Mouse (Mus musculus) T-helper 17 cell (primary cell): ENCODE data around the gene Clmp.
"Not testable (repeated sequence)": the region's sequence is repeated elsewhere in the genome, so short reads cannot be mapped to it uniquely, and the experiment has no call there.

ENCODE experiments used
- in situ Hi-C, 2 experiments: fragments of 300-600 bp; cut with MboI, MseI; formaldehyde crosslinking; loops; 1 replicate in 1 of 2; 2 replicates in 1 of 2; pipeline ENCODE4 v1.15.1; 2025; ENCODE audit warnings: high pct_unique_total_duplicates in 2 of 2

The Clmp gene

DNA sequence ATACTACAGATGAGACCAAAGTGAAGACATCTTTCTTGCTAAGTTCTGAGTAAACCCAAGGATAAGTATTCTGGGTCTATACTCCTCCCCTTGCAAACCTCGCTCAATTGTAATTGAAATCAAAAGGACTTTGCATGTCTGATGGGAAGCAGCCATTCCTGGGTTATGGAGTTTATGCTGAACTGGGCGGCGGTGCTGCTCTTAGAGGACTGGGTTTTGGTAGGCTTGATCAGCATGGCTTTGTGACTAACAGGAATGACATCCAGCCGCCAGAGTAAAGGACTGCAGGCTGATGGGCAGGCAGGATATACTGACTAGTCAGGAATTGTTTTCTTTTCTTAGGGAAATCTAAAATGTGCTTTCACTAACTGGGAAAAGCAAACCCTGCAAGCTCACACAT, 82.2 kb downstream of the Clmp start:
- in situ Hi-C loops = no loop called here

DNA sequence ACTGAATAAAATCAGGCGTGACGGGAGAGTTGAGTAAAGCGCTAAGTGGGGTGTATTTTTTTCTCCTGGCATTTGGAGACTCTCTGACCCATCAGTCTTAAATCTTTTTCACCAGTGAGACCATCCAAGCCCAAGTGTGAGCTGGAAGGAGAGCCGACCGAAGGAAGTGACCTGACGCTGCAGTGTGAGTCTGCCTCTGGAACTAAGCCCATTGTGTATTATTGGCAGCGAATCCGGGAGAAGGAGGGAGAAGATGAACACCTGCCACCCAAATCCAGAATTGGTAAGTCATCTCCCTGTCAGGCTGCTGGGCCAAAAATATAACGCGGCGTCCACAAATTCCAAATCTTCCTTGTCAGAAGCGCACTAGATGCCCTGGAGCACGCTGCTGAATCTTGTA, 86.5 kb downstream of the Clmp start:
- in situ Hi-C loops = no loop called here

DNA sequence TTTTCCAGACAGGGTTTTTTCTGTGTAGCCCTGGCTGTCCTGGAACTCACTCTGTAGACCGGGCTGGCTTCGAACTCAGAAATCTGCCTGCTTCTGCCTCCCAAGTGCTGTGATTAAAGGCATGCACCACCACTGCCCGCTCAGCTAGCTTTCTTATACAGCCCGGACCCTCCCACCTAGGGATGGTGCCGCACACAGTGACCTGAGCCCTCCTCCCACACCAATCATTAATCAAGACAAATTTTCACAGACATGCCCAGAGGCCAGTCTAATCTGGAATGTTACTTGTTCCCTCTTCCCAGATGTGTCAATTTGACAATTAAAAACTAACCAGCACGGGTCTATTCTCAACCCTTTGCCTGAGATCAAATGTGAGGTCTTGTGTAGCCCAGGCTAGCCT, 87.4 kb downstream of the Clmp start:
- in situ Hi-C loops = not testable (repeated sequence)

DNA sequence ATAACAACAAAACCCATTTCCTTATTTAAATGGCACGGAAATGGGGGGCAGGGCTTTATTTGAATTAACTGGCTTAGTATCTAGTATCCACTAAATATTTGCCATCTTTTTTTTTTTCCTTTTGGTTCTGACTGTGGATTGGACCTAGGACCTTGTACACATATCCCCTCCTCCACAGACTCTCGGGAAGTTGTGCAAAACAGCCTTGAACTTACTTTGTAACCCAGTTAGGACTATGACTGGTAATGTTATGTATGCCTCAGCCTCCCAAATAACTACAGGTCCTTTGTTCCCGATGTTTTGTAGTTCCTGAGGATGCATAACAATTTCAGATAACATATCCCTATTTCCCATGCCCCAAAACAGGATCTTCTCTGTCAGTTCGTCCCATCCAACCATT, 88.1 kb downstream of the Clmp start:
- in situ Hi-C loops = no loop called here

DNA sequence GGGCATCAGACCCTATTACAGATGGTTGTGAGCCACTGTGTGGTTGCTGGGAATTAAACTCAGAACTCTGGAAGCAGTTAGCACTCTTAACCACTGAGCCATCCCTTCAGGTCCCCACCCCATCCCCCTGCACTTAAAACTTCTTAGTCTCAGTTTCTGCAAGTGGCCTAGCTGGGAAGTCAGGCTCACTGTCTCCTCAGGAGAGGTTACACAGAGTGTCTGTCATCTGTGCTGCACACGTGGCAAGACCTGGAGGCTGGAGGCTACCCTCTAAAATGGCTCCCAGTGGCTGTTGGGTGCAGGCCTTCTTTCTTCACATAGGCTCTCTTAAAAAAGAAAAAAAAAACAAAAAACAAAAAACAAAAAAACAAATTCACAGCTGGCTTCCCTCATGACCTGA, 90.3 kb downstream of the Clmp start:
- in situ Hi-C loops = no loop called here

DNA sequence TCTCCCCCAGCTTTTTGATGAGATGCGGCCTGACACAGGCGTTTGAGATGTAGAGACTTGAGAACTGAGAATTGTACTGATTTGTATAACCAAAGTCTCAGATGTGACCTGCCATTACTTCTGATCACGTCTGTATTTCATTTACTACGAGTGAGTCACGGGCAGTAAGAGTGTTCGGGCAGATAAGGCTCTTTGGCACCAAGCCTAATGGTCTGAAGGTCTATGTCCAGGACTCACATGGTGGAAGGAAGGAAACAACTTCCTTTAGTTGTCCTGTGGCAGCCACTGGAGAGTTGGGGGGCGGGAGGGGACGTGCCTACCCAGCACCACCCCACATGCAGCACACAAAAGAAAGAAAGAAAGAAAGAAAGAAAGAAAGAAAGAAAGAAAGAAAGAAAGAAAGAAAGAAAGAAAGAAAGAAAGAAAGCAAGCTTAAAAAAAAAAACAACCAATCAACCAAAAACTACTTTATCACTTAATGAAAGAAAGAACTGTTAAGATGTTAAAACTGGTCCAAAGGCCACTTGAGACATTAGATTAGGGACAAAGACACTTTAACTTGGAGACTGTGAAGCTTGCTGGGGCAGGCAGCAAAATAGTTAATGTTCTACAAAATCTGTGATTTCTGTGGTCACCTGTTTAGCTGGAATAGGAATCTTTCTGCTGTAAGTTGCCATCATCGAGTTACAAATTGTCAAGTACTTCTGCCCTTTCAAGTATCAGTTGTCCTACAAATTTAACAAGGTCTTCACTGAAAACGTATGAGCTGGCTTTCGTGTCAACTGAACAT, 90.9 kb downstream of the Clmp start:
- in situ Hi-C loops = no loop called here

DNA sequence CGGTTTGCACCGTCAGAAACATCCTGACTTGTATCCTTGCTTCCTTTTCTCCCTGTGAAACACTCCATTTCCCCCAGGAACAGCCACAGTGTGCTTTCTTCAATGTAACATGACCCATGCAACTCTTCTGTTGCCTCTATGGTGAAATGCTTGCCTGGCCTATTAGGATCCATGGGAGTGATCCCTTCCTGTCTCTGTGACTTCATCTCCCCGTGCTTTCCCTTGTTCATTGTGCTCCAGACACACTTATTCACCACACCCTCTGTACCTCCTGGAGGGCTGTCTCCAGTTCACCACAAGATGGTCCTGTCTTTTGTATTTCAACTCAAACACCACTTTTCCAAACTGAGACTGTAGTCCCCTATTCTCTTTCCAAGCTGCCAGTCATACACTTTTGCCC, 94.3 kb downstream of the Clmp start:
- in situ Hi-C loops = no loop called here

DNA sequence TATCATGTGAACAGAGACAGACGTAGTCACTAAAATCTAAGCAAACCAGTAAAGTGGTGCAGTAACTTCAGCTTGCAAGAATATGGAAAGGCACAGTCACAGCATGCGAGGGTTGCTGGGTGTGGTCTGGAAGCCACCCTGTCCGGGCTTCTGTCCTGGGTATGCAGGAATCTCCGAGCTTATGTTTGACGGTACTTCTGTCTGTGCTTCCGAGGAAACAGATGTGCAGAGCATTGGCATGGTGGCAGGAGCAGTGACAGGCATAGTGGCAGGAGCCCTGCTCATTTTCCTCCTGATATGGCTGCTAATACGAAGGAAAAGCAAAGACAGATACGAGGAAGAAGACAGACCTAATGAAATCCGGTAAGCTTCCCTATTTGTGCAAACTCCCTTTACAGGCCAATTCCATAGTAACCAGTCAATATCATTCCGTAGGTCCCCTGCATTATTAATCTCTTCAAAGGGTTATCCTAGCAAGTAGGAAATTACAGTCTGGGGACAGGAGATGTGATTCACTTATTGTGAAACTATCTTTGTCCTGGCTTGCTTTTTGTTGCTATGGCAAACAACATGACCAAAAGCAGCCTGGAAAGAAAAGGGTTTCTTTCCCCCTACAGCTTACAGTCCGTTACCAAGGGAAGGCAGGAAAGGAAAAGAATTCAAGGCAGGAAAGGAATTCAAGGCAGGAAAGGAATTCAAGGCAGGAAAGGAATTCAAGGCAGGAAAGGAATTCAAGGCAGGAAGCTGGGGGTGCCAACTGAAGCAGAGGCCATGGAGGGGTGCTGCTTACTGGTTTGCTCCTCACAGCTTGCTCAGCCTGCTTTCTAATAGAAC, 95.3 kb downstream of the Clmp start:
- in situ Hi-C loops = no loop called here

DNA sequence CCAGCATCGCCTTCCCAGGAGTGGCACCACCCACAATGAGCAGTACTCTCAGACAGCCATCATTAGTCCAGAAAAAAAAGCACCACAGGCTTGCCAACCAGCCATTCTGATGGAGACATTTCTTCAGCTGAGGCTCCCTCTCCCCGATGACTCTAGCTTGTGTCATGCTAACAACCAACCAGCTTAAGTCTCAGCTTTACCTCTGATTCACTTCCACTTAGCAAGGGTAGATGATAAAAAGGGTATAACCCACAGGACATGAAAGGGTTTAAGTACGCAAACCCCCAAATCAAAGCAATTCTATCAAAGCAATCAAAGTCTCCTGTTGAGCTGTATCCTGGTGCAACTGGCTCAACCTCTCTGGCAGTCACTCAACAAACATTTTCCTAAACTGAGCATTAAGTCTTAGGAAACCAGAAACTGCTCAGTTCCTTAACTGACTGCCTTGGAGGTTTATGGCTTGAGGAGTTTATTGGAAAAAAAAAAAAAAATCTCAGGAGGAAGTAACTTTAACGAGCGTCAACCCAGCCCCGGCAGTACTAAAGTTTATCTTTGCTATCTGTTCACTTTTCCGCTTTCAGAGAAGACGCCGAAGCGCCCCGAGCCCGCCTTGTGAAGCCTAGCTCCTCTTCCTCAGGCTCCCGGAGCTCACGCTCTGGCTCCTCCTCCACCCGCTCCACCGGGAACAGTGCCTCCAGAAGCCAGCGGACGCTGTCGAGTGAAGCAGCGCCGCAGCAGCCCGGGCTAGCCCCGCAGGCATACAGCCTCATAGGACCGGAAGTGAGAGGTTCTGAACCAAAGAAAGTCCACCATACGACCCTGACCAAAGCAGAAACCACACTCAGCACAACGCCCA, 96.2 kb downstream of the Clmp start:
- in situ Hi-C loops = no loop called here

DNA sequence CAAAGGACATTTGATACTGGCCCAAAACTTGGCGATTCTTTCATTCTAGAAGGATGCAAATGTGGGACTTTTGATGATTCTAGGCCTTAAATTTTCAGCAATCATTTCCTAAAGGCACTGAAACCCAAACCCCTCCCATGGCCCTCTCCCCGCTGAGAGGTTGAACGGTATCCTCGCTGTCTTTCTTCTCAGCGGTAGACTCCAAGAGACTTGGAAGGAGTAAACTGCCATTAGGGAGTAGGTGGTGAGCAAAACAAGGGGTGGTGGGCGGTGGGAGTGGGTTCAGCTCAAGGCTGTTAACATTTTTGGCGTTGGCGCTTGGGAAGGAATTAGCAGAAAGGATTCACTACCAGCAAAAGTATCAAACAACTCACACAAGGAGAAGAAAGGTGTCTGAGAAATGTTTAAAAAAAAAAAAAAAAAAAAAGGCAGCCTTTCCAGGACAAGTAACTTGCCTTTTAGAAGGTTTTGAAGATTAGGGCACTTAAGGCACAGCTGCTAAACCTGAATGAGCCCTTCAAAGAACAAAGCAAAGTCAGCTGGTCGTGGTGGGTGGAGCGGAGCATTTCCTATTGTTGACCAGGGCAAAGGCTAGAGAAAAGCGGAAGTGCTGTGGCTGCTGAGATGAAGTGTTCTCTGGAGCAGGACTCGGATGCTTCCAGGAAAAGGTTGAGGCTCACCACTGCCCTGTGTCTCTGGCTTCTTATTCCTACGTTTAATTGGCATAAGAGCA, 98.0 kb downstream of the Clmp start:
- in situ Hi-C loops = no loop called here

DNA sequence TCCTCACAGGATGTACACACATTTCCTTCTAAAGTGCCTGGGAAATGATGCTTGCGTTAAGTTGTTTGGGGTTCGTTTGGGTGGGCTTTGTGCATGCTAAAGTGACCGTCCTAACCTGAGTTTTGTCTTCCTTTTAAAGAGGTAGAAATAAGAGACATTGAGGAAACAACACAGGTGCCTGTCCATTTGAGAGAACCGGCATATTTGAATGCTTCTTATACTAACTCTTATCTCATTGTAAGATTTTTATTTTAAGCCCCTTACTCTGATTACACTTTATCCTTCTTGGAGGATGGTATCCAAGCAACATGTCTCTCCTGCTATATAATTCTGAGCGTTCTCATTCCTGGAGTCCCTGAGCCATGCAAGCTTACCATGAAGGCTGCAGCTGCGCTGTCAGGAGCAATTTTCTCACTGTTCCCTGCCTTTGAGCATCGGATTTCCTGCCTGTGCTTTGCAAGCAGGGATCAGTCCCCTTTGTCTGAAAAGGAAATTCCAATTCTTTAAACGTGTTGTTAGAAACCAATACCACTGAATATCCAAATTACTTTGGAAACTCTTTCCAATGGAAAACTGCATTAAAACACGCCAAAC, 98.7 kb downstream of the Clmp start:
- in situ Hi-C loops = no loop called here

DNA sequence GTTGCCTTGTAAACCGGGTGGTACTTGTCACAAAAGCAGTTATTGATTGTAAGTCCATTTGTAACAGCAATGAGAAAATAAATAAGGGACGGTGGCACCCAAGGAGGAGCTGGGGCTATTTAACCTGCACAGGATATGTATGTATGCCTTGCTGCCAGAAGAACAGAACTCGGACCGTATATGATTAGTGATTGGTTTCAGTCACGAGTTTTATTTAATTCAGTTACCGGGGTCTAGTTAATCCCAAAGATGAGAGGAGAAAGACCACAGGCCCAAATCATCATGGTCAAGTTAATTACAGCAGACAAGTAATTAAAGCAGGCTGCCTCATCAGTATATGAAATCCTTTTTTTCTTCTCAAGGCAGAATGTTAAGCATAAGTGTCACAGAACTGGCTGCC, 99.7 kb downstream of the Clmp start:
- in situ Hi-C loops = no loop called here

DNA sequence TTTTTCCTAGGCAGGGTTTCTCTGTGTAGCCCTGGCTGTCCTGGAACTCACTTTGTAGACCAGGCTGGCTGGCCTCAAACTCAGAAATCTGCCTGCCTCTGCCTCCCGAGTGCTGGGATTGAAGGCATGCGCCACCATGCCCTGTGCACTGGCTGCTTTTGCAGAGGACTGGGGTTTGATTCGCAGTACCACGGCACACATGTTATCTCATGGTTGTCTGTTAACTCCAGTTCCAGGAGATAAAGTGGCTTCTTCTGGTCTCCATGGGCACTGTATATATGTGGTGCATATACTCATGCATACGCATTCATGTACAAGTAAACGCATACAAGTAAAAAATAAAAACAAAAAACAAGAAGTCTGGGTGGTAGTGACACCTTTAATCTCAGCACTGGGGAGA, 101.1 kb downstream of the Clmp start:
- in situ Hi-C loops = not testable (repeated sequence)

DNA sequence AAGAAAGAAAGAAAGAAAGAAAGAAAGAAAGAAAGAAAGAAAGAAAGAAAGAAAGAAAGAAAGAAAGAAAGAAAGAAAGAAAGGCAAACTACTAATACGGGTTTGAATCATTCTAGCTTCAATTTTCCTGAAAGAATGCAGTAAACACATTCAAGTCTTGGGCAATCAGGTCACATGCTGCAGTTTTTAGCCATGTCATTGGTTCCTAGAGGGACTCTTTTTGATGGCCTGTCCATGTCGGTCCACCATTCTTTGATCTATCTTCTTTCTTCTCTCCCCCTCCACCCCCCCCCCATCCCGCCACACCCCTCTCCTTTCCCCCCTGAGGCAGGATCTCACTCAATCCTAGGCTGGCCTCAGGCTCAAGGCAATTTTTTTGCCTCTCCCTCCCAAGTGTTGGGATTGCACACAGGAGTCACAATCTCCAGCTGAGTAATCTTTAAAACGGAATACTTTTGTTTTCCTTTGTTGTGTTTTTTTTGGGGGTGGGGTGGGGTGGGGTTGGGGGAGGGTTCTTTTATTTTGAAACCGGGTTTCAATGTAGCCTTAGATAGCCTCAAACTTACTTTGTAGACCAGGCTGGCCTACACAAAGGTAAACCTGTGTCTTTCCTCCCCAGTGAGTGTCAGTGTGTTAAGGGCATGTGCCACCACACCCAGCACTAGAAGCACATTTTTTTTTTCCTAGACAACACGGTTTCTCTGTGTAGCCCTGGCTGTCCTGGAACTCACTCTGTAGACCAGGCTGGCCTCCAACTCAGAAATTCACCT, 106.3 kb downstream of the Clmp start:
- in situ Hi-C loops = no loop called here

DNA sequence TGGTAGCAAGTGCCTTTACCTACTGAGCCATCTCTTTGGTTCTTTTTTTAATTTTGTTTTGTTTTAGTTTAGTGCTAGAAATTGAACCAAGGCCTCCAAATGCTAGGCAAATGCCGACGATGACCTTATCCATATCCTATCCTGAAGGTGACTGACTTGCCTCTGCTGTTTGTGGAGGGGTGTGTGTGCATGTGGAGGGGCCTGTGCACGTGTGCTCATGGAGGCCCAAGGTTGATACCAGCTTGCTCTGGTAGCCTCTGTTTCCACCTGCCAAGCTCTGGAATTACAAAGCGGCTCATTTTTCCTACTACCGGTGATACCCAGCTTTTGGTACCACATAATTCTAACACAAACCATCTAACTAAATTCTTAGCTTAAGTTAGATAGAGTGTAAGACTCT, 107.8 kb downstream of the Clmp start:
- in situ Hi-C loops = no loop called here

DNA sequence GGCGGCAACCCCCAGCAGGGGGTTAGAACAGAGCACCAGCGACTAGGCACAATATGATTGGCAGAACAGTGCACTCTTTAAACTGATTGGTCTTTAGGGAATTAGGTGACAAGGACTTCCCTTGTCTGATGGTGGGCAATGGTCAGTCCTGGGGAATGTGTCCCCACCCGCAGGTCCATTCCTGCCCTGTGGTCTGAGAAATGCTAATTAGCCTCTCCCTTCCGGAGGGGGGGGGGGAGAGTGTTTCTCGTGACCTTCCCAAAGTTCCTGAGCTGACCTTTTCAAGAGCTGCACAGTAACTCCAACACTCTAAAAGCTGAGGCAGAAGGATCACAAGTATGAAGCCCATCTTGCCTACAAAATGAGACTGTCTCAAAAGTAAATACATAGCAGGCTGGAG, 108.5 kb downstream of the Clmp start:
- in situ Hi-C loops = no loop called here

DNA sequence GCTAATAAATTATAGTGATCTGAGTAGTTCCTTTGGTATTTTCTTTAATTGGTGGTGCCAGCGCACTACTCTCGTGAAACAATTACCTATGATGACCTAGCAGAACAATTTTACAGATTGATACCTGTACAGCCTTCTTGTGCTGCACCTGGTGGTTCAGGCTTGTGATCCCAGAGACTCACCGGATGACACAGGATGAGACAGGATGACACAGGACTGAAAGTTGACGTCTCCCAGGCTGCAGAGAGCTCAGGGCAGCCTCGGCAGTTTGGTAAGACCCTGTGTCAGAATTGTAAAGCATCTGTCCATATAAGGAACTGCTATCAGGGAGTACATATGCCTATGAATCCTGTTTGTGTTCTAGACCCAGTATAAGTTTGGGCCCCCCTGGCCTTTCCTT, 109.2 kb downstream of the Clmp start:
- in situ Hi-C loops = no loop called here

DNA sequence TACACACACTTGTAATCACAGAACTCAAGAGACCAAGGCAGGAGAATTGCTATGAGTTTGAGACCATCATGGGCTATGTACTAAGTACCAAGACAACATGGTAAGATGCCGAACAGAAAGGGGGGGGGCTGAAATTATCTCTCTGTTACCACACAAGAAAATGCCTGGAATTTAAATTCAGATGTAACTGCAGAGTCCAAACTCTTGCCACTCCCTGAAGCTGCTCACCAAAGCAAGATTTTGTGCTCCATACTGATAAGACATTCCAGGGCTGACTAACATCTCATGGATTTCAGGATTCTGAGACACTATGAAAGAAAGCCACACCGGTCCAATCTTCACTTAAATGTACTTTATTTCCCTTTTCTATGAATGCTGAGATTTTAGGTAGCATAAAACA, 109.8 kb downstream of the Clmp start:
- in situ Hi-C loops = no loop called here

DNA sequence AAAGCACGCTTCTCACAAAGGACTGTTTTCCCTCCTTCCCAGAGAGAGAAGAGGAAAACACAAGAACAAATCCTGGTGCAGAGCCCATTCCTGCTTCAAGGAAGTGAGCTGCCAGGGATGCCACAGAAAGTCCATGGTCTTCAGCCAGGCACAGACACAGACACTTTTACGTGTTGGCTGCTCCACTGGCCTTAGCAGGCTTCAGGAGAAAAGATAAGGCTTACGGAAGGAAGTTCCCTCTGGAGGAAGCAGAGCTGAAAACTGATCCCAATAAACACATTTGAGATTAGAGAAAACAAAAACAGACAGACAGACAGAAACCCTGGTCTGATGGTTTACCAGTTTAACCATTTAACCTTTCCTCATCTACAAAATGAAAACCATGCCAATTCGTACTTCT, 110.3 kb downstream of the Clmp start:
- in situ Hi-C loops = no loop called here

DNA sequence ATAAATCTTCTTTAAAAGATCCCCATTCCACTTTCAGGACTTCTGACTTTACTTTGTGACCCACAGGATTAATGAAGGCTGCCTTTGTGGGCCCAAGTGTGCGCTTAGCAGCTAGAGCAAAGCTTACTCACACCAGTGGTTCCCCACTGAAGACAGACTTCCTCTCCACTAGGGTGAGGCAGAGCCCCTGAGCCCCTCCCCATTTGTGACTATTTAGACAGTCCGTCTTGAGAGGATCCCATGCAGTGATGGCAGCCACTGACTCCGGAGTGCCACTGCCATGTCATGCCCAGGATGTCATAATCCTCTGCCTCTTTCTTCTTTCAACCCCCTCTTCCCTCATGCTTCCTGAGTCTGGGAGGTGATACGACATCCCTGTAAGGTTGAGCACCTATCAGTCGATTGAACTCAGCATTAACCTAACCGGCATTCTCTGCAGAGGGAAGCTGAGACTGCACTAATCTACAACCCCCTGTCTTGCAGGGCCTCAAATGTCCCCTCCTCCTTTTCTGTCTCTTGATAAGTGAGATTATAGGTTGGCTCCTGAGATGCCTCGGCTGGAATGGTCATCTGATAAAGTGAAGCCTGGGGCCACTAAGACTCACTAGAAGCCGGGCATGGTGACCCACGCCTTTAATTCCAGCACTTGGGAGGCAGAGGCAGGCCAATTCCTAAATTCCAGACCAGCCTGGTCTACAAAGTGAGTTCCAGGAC, 112.6 kb downstream of the Clmp start:
- in situ Hi-C loops = no loop called here
